Mouse (Mus musculus): ENCODE measurements around the gene Olfr671. TPM values are rescaled to one million over a fixed set of nuclear protein-coding genes. Genes with fewer than 3 reads are reported as not detected.

The Olfr671 gene
- polyA plus RNA-seq (2012; rRNA removed), result not detected in 2 replicates

DNA sequence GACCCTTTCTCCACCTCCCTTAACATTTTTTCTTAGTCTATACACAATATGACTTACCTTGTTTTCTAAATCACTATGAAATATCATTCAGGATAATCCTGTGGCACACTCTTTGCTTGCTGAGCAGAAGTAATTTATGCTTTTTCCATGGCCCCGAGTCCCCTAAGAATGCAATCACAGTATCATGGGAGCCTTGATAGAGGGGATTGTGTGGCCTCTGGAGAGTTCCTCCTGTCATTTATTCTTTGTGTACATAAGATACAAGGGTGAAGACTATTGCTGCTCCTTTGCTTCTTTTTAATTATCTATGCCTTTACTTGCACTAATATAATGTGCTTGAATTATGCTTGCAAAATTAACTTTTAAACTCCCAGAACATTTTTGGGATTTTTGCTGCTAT is at the start of gene Olfr671:
TSS of gene Olfr671 (minus strand) at position 101 of the 400 bp plus-strand sequence.

DNA sequence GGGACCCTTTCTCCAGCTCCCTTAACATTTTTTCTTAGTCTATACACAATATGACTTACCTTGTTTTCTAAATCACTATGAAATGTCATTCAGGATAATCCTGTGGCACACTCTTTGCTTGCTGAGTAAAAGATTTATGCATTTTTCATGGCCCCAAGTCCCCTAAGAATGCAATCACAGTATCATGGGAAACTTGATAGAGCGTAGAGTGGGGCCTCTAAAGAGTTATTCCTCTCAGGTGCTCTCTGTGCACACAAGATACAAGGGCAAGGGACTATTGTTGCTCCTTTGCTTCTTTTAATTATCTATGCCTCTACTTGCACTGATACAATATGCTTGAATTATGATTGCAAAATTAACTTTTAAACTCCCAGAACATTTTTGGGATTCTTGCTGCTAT is 49.4 kb upstream of the Olfr671 start, which contains the start of gene Olfr675:
TSS of gene Olfr675 (minus strand) at position 101 of the 400 bp plus-strand sequence.

DNA sequence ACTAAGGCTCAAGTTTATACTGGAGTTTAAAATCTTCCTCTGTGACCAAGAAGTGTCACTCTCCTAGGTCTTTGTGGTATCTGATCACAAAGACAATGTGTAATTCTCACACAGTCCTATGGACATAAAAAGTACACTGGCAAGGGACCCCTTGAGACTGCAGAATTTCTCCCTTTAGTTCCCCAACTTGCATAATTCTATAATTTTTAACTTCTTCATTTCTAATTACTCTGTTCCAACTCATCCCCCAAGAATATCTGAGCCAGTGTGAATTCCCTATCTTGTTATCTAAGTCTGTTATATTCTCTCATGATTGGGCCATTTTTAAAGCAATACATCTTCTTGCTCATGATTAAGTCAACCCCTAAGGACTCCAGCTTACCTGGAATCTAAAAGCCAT is 23.0 kb upstream of the Olfr671 start, which contains the start of gene Olfr672:
TSS of gene Olfr672 (minus strand) at position 101 of the 400 bp plus-strand sequence.

DNA sequence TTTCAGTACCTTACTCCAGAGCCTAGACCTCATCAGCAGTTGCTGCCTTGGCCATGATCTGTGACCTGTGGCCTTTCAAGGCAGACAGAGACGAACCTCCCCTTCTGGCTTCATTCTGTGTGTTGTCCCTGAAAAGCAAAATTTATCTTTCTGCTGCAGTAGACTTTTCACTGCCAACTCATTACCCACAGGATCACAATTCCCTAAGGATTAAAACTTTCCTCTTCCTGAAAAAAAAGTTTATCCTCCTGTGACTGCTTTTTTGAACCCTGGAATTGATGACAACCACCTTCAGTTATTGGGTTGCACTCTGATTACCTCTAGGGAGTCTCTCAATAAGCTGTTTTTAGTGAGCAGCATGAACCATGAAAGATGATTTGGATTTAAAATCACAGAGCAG is 16.4 kb downstream of the Olfr671 start, which contains the start of gene Olfr670:
TSS of gene Olfr670 (minus strand) at position 101 of the 400 bp plus-strand sequence.

DNA sequence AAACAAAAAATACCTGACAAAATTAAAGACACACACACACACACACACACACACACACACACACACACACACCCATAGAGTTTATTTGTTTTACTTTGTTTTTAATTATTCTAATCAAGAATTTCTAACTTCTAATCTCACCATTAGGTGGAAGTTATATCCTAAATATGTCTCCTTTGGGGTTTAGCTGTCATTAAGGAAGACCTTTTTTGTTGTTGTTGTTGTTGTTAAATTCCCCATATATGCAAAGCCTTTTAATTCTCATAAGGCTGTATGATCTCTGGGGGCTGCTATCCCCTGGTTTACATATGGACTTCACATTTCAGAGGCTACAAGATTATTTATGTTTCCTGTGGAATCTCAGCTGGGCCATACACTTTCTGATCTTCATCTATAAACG is 45.0 kb downstream of the Olfr671 start, which contains the start of gene Olfr669:
TSS of gene Olfr669 (plus strand) at position 301 of the 400 bp plus-strand sequence.

DNA sequence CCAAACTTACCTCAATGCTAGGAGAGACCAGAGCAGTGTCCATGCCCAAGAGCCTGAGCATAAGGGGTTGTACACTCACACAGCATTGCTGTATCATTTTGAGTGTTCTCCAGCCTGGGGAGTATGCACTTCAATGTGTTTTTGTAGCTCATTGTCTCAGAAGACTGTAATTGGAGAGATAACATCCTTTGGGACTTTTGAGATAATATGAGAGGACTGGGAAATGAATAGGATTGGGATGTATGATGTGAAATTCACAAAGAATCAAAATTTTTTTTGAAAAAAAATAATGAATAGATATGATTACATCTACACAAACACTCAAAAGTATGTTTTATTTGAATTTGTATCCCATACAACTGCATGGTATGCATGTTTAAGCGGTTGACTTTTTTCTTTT is 51.0 kb downstream of the Olfr671 start, which contains the start of gene Olfr668:
TSS of gene Olfr668 (minus strand) at position 101 of the 400 bp plus-strand sequence.

Other genes with a start within 250 kb of the Olfr671 start
- not detected in 2 replicates for gene Usp17le, start 201.7 kb downstream of the Olfr671 start, polyA plus RNA-seq (2012; rRNA removed)
- not detected in 2 replicates for gene Usp17lb, start 136.5 kb downstream of the Olfr671 start, polyA plus RNA-seq (2012; rRNA removed)
- gene Usp17la, start 122.1 kb downstream of the Olfr671 start, polyA plus RNA-seq (2012; rRNA removed), result not detected in 2 replicates
- gene Olfr665, start 101.1 kb downstream of the Olfr671 start, polyA plus RNA-seq (2012; rRNA removed), result not detected in 2 replicates
- gene Olfr666, start 83.2 kb downstream of the Olfr671 start, polyA plus RNA-seq (2012; rRNA removed), result not detected in 2 replicates
- not detected in 2 replicates for gene Olfr667, start 57.6 kb downstream of the Olfr671 start, polyA plus RNA-seq (2012; rRNA removed)
- gene Olfr668, start 51.1 kb downstream of the Olfr671 start, polyA plus RNA-seq (2012; rRNA removed), result not detected in 2 replicates
- gene Olfr669, start 44.9 kb downstream of the Olfr671 start, polyA plus RNA-seq (2012; rRNA removed), result not detected in 2 replicates
- not detected in 2 replicates for gene Olfr670, start 16.5 kb downstream of the Olfr671 start, polyA plus RNA-seq (2012; rRNA removed)
- not detected in 2 replicates for gene Olfr672, start 22.9 kb upstream of the Olfr671 start, polyA plus RNA-seq (2012; rRNA removed)
- not detected in 2 replicates for gene Olfr675, start 49.3 kb upstream of the Olfr671 start, polyA plus RNA-seq (2012; rRNA removed)
- not detected in 2 replicates for gene Olfr676, start 53.6 kb upstream of the Olfr671 start, polyA plus RNA-seq (2012; rRNA removed)
- not detected in 2 replicates for gene Olfr677, start 72.2 kb upstream of the Olfr671 start, polyA plus RNA-seq (2012; rRNA removed)
- gene Olfr678, start 85.3 kb upstream of the Olfr671 start, polyA plus RNA-seq (2012; rRNA removed), result not detected in 2 replicates
- not detected in 2 replicates for gene Olfr679, start 102.1 kb upstream of the Olfr671 start, polyA plus RNA-seq (2012; rRNA removed)
- gene Olfr680-ps1, start 113.7 kb upstream of the Olfr671 start, polyA plus RNA-seq (2012; rRNA removed), result not detected in 2 replicates
- not detected in 2 replicates for gene Olfr681, start 137.7 kb upstream of the Olfr671 start, polyA plus RNA-seq (2012; rRNA removed)
- gene Olfr683, start 167.9 kb upstream of the Olfr671 start, polyA plus RNA-seq (2012; rRNA removed), result not detected in 2 replicates
- gene Olfr684, start 184.5 kb upstream of the Olfr671 start, polyA plus RNA-seq (2012; rRNA removed), result not detected in 2 replicates
- gene Olfr685, start 206.9 kb upstream of the Olfr671 start, polyA plus RNA-seq (2012; rRNA removed), result not detected in 2 replicates
- not detected in 2 replicates for gene Olfr686, start 228.4 kb upstream of the Olfr671 start, polyA plus RNA-seq (2012; rRNA removed)

All from ovary, adult 2 months (tissue).